Mouse (Mus musculus) erythroblast, embryonic 14.5 days (primary cell): ENCODE results near the gene Psmd4.

Source experiments
- GATA1 ChIP-seq: IDR thresholded peaks from 2 replicates; pipeline ENCODE4 v1.6.1; 2012; ENCODE audit warnings: low read length, inconsistent platforms, mixed read lengths
- TAL1 ChIP-seq: IDR thresholded peaks from 3 replicates; pipeline ENCODE4 v1.6.1; 2012; ENCODE audit warnings: low read length, inconsistent platforms, mixed read lengths

GRCm38 (mm10) chr3:95016532-95017056, 25.8 kb downstream of the Psmd4 start:
- TF ChIP-seq TAL1 (no peak), GATA1 (no peak)
